Mouse (Mus musculus) kidney, adult 2 months (tissue): ENCODE results near the gene Gm10644. TPM values are rescaled to one million over a fixed set of nuclear protein-coding genes. Genes with fewer than 3 reads are reported as not detected.
"Not testable (repeated sequence)": the region's sequence is repeated elsewhere in the genome, so short reads cannot be mapped to it uniquely, and the experiment has no call there.

ENCODE experiments used
- DNase-seq: peaks from one replicate; pipeline ENCODE4 v3.0.0; 2021
- H3K27ac ChIP-seq: fragments of 200-500 bp; 2 replicates; pipeline ENCODE4 v1.5.1; 2012; ENCODE audit warnings: low read depth, low read length, control low read depth, inconsistent platforms; ENCODE audit not compliant: insufficient read depth
- H3K27me3 ChIP-seq: fragments of 200-500 bp; replicated peaks from 2 replicates; pipeline ENCODE4 v1.6.1; 2012; ENCODE audit warnings: mild to moderate bottlenecking, moderate library complexity, low read length, inconsistent platforms; ENCODE audit not compliant: control insufficient read depth, insufficient read depth
- H3K36me3 ChIP-seq: fragments of 200-500 bp; 2 replicates; pipeline ENCODE4 v1.6.1; 2012; ENCODE audit warnings: mild to moderate bottlenecking, moderate library complexity, low read length, inconsistent platforms; ENCODE audit not compliant: control insufficient read depth, insufficient read depth
- H3K4me1 ChIP-seq: fragments of 200-500 bp; 2 replicates; pipeline ENCODE4 v1.6.1; 2011; ENCODE audit warnings: low read length; ENCODE audit not compliant: control insufficient read depth, insufficient read depth
- H3K4me3 ChIP-seq: fragments of 200-500 bp; 2 replicates; pipeline ENCODE4 v1.5.1; 2011; ENCODE audit warnings: mild to moderate bottlenecking, low read depth, low read length, control low read depth; ENCODE audit not compliant: insufficient read depth
- CTCF ChIP-seq: fragments of 200-500 bp; conservative IDR thresholded peaks from 2 replicates; pipeline ENCODE4 v1.5.1; 2011; ENCODE audit warnings: low read depth, mild to moderate bottlenecking, control low read depth, low read length, moderate library complexity, mixed read lengths; ENCODE audit not compliant: insufficient read depth, insufficient read length
- POLR2A ChIP-seq: fragments of 200-500 bp; IDR thresholded peaks from one replicate; pipeline ENCODE4 v1.6.1; 2011; ENCODE audit warnings: low read depth, low read length, control low read depth
- WGBS: fragments of 180-500 bp; shearing (Covaris S2); methylation state at CpG from one replicate; pipeline ENCODE4 v1.1.7; 2018; 5-methylcytosine and 5-hydroxymethylcytosine counted together
- polyA plus RNA-seq: library from polyadenylated mRNA; depleted of rRNA; stranded (reverse); fragments of >200 nt; gene quantifications from 2 replicates; pipeline ENCODE4 v1.2.3, GENCODE M21; 2012

The Gm10644 gene
- polyA plus RNA-seq, 1 experiment: 2.7 TPM

DNA sequence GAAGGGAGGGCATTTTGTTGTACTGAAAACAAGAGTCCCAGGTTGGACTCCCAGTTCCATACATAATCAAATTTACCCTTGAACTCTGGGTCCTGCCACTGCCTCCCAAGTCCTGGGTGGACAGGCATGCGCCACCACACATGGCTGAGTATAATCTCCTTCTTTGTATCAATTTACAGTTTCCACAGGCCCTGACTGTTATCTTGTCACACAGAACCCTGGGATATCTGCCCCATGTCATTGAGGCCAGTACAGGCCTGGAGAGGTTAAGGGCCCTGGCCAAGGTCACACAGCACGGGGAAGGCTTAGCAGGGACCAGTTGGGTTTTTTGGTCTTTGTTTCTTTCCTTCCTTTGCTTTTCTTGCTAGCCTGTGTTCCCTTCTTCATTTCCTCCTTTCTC, 37.5 kb upstream of the Gm10644 start:
- H3K27me3 ChIP-seq: no peaks in the 10 kb centered on the region
- H3K27ac ChIP-seq: no peak overlapping the region
- no peak for TF ChIP-seq CTCF
- no peak for TF ChIP-seq POLR2A
- H3K4me1 ChIP-seq: no peaks in the 10 kb centered on the region
- DNase-seq: no peak
- peaks cover 1% of the 10 kb centered on the region; the same call in 1 of the 2 replicates for H3K36me3 ChIP-seq
- H3K4me3 ChIP-seq: no peak overlapping the region
- WGBS: 88% methylated on average over 2 of the region's 2 CpGs

DNA sequence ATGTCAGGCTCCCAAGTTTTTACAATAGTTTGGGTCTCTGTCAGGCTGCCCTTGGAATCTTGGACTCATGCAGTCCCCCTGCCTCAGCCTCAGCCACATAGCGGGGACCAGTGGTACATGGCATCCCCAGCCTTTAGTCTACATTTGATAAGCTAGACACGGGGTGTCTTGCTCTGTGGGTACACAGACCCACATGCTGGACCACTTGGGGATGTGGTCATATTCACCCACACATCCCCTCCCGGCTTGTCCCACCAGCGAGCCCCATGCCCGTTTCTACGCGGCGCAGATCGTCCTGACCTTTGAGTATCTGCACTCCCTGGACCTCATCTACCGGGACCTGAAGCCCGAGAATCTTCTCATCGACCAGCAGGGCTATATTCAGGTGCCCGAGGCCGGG, 35.2 kb upstream of the Gm10644 start:
- Histone ChIP-seq H3K27ac (no peak overlapping the region), H3K4me1 (no peaks in the 10 kb centered on the region), H3K4me3 (no peak overlapping the region), H3K36me3 (peaks cover 1% of the 10 kb centered on the region; the same call in 1 of the 2 replicates), H3K27me3 (no peaks in the 10 kb centered on the region)
- DNase-seq: no peak
- TF ChIP-seq POLR2A (no peak), CTCF (no peak)
- WGBS: 93% methylated on average over 14 of the region's 14 CpGs

DNA sequence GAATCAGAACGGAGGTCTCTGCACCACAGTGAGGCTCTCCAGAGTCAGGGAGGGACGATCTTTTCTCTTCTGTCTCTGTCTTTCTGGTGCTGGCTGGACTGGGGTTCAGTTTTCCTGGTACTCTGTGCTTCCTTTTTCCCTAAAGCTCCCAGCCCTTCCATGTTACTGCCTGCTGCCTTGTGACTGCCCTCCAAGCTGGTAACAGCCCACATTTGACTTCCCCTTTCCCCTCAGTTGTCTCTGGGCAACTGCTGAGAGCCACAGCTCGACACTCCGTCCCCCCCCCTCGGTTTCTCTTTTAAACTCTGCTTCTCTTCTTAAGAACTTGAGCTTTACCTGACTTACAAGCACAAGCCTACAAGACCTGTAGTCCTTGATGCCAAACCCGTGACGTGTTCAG, 34.2 kb upstream of the Gm10644 start:
- no peak overlapping the region for H3K4me3 ChIP-seq
- H3K4me1 ChIP-seq: no peaks in the 10 kb centered on the region
- no peak overlapping the region for H3K27ac ChIP-seq
- DNase-seq: no peak
- WGBS: 83% methylated on average over 7 of the region's 7 CpGs
- no peak for TF ChIP-seq CTCF
- no peak for TF ChIP-seq POLR2A
- H3K36me3 ChIP-seq: peaks cover 1% of the 10 kb centered on the region; the same call in 1 of the 2 replicates
- no peaks in the 10 kb centered on the region for H3K27me3 ChIP-seq

DNA sequence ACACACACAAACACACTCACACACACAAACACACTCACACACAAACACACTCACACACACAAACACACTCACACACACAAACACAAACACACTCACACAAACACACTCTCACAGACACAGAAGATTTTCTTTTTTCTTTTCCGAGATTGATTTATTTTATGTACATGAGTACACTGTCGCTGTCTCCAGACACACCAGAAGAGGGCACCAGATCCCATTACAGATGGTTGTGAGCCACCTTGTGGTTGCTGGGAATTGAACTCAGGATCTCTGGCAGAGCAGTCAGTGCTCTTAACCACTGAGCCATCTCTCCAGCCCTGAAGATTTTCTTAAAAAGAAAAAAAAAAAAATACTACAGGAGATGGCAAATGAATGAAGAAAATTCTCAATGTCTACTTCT, 28.2 kb upstream of the Gm10644 start:
- H3K4me3 ChIP-seq, H3K27me3 ChIP-seq, DNase-seq, H3K4me1 ChIP-seq, H3K27ac ChIP-seq, H3K36me3 ChIP-seq: not testable (repeated sequence)
- WGBS: 96% methylated on average over 2 of the region's 2 CpGs

DNA sequence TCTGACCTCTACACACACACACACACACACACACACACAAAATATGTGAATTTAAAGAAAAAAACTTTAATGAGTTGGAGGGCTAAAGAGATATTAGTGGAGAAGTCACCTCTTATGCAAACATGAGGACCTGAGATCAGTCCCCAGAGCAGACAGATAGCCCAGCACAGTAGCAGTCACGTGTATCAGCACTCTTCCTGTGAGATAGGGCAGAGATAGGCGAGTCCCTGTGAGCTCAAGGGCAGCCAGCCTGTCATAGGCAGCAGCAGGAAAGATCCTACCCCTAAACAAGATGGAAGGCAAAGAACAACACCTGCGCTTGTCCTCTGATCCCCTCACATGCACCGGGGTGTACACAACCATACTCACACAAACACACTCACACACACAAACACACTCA, 27.4 kb upstream of the Gm10644 start:
- Histone ChIP-seq H3K4me1 (peaks cover 9% of the 10 kb centered on the region), H3K36me3 (no peaks in the 10 kb centered on the region), H3K27me3 (no peaks in the 10 kb centered on the region), H3K4me3 (no peak overlapping the region), H3K27ac (no peak overlapping the region)
- 84% methylated on average over 4 of the region's 4 CpGs for WGBS
- DNase-seq: no peak
- TF ChIP-seq CTCF (no peak), POLR2A (no peak)

DNA sequence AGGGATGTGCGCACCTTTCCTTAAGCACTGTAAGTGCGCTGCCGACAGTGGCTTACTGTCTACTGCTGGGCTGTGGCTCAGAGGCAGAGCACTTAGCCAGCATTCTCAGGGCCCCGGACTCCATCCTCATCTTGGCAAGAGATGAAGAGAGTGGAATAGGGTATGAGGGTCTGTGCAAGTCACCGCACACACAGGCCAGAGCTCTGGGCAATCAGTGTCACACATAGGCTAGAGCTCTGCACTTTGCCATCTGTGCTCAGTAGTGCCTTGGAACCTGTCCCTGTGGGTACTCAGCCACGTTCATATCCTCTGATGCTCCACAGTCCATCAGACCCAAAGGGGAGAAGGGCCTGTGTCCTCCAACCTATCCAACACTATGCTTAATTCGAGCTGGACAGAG, 26.5 kb upstream of the Gm10644 start:
- Histone ChIP-seq H3K27me3 (no peaks in the 10 kb centered on the region), H3K4me1 (peaks cover 15% of the 10 kb centered on the region), H3K27ac (no peak overlapping the region), H3K36me3 (no peaks in the 10 kb centered on the region), H3K4me3 (no peak overlapping the region)
- DNase-seq: no peak
- 94% methylated on average over 7 of the region's 7 CpGs for WGBS
- no peak for TF ChIP-seq POLR2A
- no peak for TF ChIP-seq CTCF

DNA sequence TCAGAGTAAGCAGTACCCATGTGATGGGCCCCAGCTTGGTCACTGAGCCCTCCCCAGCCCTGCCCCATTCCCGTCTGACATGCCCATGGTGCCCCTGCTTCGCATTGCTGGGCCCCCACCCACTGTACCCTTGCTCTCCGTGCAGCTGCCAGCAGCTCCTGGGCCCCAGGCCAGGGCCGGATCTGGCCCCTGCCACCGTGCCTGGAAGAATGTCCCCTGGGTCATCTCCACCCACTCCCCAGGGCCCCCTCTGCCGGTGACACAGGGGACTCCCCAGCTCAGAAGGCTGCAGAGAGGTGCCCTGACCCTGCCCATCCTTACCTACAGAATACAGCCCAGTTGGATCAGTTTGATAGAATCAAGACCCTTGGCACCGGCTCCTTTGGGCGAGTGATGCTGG, 25.8 kb upstream of the Gm10644 start:
- no peak for DNase-seq
- Histone ChIP-seq H3K27me3 (no peaks in the 10 kb centered on the region), H3K4me3 (no peak overlapping the region), H3K36me3 (no peaks in the 10 kb centered on the region), H3K27ac (no peak overlapping the region), H3K4me1 (peaks cover 15% of the 10 kb centered on the region)
- TF ChIP-seq CTCF (no peak), POLR2A (no peak)
- 61% methylated on average over 8 of the region's 8 CpGs for WGBS

DNA sequence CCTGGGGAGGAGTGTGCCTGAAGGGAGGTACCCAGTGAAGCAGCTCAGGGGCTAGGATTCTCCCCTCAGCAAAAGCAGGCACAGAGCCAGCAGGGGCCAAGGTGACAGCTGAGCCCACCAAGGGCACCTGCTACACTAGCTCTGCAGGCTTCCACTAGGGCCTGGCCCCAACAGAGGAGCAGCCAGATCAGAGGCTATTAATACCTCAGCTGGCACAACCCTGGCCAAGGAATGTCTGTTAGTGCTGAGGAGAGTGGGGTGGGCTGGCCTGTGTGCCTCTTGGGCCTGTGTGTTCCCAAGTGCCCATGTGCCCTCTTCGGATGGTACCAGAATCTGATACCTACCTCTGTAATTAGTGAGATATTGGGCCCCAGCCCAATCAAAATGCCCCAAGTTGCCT, 25.2 kb upstream of the Gm10644 start:
- H3K36me3 ChIP-seq: no peaks in the 10 kb centered on the region

More for the DNA sequence above, 25.2 kb upstream of the Gm10644 start:
- no peak for DNase-seq
- TF ChIP-seq POLR2A (no peak), CTCF (no peak)
- no peak overlapping the region for H3K27ac ChIP-seq
- no peak overlapping the region for H3K4me3 ChIP-seq
- peaks cover 15% of the 10 kb centered on the region for H3K4me1 ChIP-seq
- no peaks in the 10 kb centered on the region for H3K27me3 ChIP-seq
- 76% methylated on average over 1 of the region's 1 CpGs for WGBS
